In the genomic region with DNA sequence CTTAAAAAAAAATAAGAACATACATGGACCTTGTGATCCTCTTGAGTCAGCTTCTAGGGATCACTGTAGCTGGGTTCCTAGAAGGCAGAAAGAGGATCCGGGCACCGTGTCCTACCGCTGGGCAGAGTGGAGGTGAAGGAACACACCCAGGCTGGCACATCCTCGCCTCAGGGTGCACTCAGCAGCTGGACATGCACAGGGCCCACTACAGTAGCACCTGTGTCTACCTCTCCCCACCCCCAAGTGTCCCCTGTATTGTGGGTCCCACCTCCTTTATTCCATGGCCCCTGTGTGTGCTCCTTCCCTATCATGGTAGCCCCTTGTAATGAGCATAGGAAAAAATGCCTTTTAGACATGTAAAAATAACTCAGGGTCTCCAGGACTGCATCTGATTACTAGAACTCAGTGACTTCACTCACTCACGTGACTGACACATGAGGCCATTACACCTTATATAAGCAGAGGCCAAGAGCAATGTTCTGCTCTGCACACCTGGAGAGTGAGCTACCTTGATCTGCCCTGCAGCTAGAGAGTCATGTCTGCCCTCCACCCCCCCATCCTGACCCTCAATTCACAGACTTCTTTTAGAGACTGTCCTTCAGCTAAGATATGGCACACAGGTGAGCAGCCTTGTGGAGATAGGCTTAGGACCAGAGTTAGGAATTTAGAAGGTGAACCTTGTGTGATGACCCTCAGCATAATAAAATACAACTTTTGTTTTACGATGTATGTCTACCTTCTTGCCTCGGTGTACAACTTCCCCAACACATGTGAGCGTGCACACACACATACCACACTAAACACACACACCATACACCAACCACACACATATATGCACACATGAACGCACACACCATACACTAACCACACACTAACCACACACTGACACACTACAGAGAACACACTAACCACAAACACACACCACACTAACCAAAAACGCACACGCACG, we compare ENCODE assay signal across 8 mouse cellular contexts. TPM values are rescaled to one million over a fixed set of nuclear protein-coding genes. Genes with fewer than 3 reads are reported as not detected.
A peak's percentile ranks its signal among the peaks of the same experiment; 100 is the strongest.
DNase-seq lines count a peak whose midpoint lies in the region; ATAC-seq and TF ChIP-seq lines count a peak whose summit lies in the region.

No protein-coding gene starts in this region.

- ATAC-seq in hindbrain, embryonic 11.5 days (ENCODE audit: low FRiP score) = no peak
- peak; percentile 2; the same call in 1 of the 2 replicates for ATAC-seq in hindbrain, embryonic 13.5 days (ENCODE audit: low FRiP score)
- ATAC-seq in midbrain, embryonic 13.5 days = no peak; the same call in 1 of the 2 replicates

- peak overlapping the region; percentile 91; the same call in 1 of the 2 replicates for H3K27ac ChIP-seq in hindbrain, embryonic 10.5 days
- no peak overlapping the region for H3K27ac ChIP-seq in hindbrain, embryonic 11.5 days (ENCODE audit: low read depth, low read length)
- peak overlapping the region; percentile 57; the same call in 1 of the 2 replicates for H3K27ac ChIP-seq in bone marrow macrophage, adult 2 months (ENCODE audit: insufficient read depth, low read depth, low read length)
- H3K27ac ChIP-seq in hindbrain, embryonic 13.5 days = no peak overlapping the region
- H3K27ac ChIP-seq in midbrain, embryonic 13.5 days = no peak overlapping the region

- H3K4me3 ChIP-seq in hindbrain, embryonic 10.5 days = peak overlapping the region; percentile 68; the same call in 1 of the 2 replicates
- no peak overlapping the region for H3K4me3 ChIP-seq in hindbrain, embryonic 11.5 days (ENCODE audit: low read depth, low read length)
- H3K4me3 ChIP-seq in bone marrow macrophage, adult 2 months (ENCODE audit: insufficient read depth, low read length) = peak overlapping the region; percentile 54
- H3K4me3 ChIP-seq in hindbrain, embryonic 13.5 days = no peak overlapping the region
- no peak overlapping the region for H3K4me3 ChIP-seq in midbrain, embryonic 13.5 days (replicated peaks)

- TF ChIP-seq CTCF in bone marrow macrophage, adult 2 months (IDR thresholded peaks at IDR 0.05; ENCODE audit: low read depth, low read length) = no peak

- peaks cover 32% of the 10 kb centered on the region for H3K27me3 ChIP-seq in hindbrain, embryonic 10.5 days (ENCODE audit: insufficient read depth, poor library complexity, severe bottlenecking)
- peaks cover 16% of the 10 kb centered on the region for H3K27me3 ChIP-seq in hindbrain, embryonic 11.5 days (ENCODE audit: control insufficient read depth, insufficient read depth, low read length)
- H3K27me3 ChIP-seq in hindbrain, embryonic 13.5 days = peaks cover 30% of the 10 kb centered on the region
- peaks cover 22% of the 10 kb centered on the region for H3K27me3 ChIP-seq in midbrain, embryonic 13.5 days

- no peaks in the 10 kb centered on the region for H3K9me3 ChIP-seq in hindbrain, embryonic 10.5 days
- no peaks in the 10 kb centered on the region for H3K9me3 ChIP-seq in hindbrain, embryonic 11.5 days (ENCODE audit: control insufficient read depth, low read length)
- H3K9me3 ChIP-seq in hindbrain, embryonic 13.5 days = no peaks in the 10 kb centered on the region
- no peaks in the 10 kb centered on the region for H3K9me3 ChIP-seq in midbrain, embryonic 13.5 days

- 83% methylated on average over 12 of the region's 12 CpGs for WGBS in hindbrain, embryonic 10.5 days
- WGBS in hindbrain, embryonic 11.5 days = 81% methylated on average over 12 of the region's 12 CpGs
- WGBS in hindbrain, embryonic 13.5 days = 81% methylated on average over 12 of the region's 12 CpGs
- 84% methylated on average over 12 of the region's 12 CpGs for WGBS in midbrain, embryonic 13.5 days

- TF ChIP-seq POLR2A in bone marrow macrophage, adult 2 months (IDR thresholded peaks at IDR 0.05; ENCODE audit: borderline replicate concordance, low read depth, low read length) = no peak

- no peak overlapping the region for H3K9ac ChIP-seq in hindbrain, embryonic 11.5 days (ENCODE audit: low read depth, low read length)
- no peak overlapping the region for H3K9ac ChIP-seq in hindbrain, embryonic 13.5 days
- H3K9ac ChIP-seq in midbrain, embryonic 13.5 days (replicated peaks) = no peak overlapping the region

- no peak for DNase-seq in hindbrain, embryonic 10.5 days (ENCODE audit: low spot score)
- DNase-seq in hindbrain, embryonic 11.5 days (ENCODE audit: low spot score) = no peak
- no peak for DNase-seq in ovary, postnatal 14 days (ENCODE audit: low spot score)
- DNase-seq in thymus, postnatal 36 days = no peak
- DNase-seq in layer of hippocampus, adult 18-20 months (ENCODE audit: low spot score in 2 of 2) = no peak

- H3K4me1 ChIP-seq in hindbrain, embryonic 10.5 days (replicated peaks) = peaks cover 55% of the 10 kb centered on the region
- H3K4me1 ChIP-seq in hindbrain, embryonic 11.5 days (replicated peaks; ENCODE audit: control insufficient read depth, insufficient read depth, low read length) = peaks cover 3% of the 10 kb centered on the region; the same call in 1 of the 2 replicates
- peaks cover 30% of the 10 kb centered on the region for H3K4me1 ChIP-seq in bone marrow macrophage, adult 2 months (ENCODE audit: control insufficient read depth, insufficient read depth, low read length)
- peaks cover 41% of the 10 kb centered on the region for H3K4me1 ChIP-seq in hindbrain, embryonic 13.5 days (replicated peaks)
- peaks cover 40% of the 10 kb centered on the region for H3K4me1 ChIP-seq in midbrain, embryonic 13.5 days (replicated peaks)

- H3K4me2 ChIP-seq in hindbrain, embryonic 11.5 days (replicated peaks; ENCODE audit: low read depth, low read length) = no peak overlapping the region
- H3K4me2 ChIP-seq in hindbrain, embryonic 13.5 days = peak overlapping the region; percentile 68
- H3K4me2 ChIP-seq in midbrain, embryonic 13.5 days (replicated peaks) = 0 out of 2 replicates have a peak overlapping the region, but pooled peaks have one; percentile 17

- H3K36me3 ChIP-seq in hindbrain, embryonic 10.5 days = peaks cover 14% of the 10 kb centered on the region; the same call in 1 of the 2 replicates
- H3K36me3 ChIP-seq in hindbrain, embryonic 11.5 days (ENCODE audit: control insufficient read depth, insufficient read depth, low read length) = no peaks in the 10 kb centered on the region
- peaks cover 5% of the 10 kb centered on the region; the same call in 1 of the 2 replicates for H3K36me3 ChIP-seq in hindbrain, embryonic 13.5 days
- H3K36me3 ChIP-seq in midbrain, embryonic 13.5 days = no peaks in the 10 kb centered on the region; the same call in 1 of the 2 replicates

RNA-seq across cellular contexts. Expression of a gene that starts 1.8 kb away (rescaled TPM):
- 1.3 and 2.1 TPM in 2 replicates for polyA plus RNA-seq in hindbrain, embryonic 10.5 days (2016; fragmentation: Nextera tagmentation; extraction: Ambion mirVana)
- 0.77 and 1.2 TPM in 2 replicates for polyA plus RNA-seq in hindbrain, embryonic 11.5 days (2014; fragmentation: Nextera tagmentation; extraction: Ambion mirVana)
- polyA plus RNA-seq in bone marrow macrophage, adult 2 months (2012; ENCODE audit: insufficient read depth, insufficient read length, missing spikeins) = 0.67 and 0.78 TPM in 2 replicates
- 1.8 and 2.7 TPM in 2 replicates for polyA plus RNA-seq in hindbrain, embryonic 13.5 days (2015; fragmentation: Nextera tagmentation; extraction: Ambion mirVana)
- 2.9 and 3.0 TPM in 2 replicates for polyA plus RNA-seq in midbrain, embryonic 13.5 days (2015; fragmentation: Nextera tagmentation; extraction: Ambion mirVana)
- total RNA-seq in layer of hippocampus, adult 18-20 months (2021) = 1 to 10 TPM; 3.6 to 3.8 TPM

RNA-seq across cellular contexts. Expression of a gene that starts 3.4 kb away (rescaled TPM):
- polyA plus RNA-seq in hindbrain, embryonic 10.5 days (2016; fragmentation: Nextera tagmentation; extraction: Ambion mirVana) = 6.9 and 7.1 TPM in 2 replicates
- 5.1 and 7.7 TPM in 2 replicates for polyA plus RNA-seq in hindbrain, embryonic 11.5 days (2014; fragmentation: Nextera tagmentation; extraction: Ambion mirVana)
- polyA plus RNA-seq in bone marrow macrophage, adult 2 months (2012; ENCODE audit: insufficient read depth, insufficient read length, missing spikeins) = 42.3 and 47.9 TPM in 2 replicates
- 3.0 and 4.2 TPM in 2 replicates for polyA plus RNA-seq in hindbrain, embryonic 13.5 days (2015; fragmentation: Nextera tagmentation; extraction: Ambion mirVana)
- 2.8 and 4.4 TPM in 2 replicates for polyA plus RNA-seq in midbrain, embryonic 13.5 days (2015; fragmentation: Nextera tagmentation; extraction: Ambion mirVana)
- total RNA-seq in layer of hippocampus, adult 18-20 months (2021) = 1 to 10 TPM; 2.6 to 4.1 TPM

RNA-seq across cellular contexts. Expression of a gene that starts 23.3 kb away (rescaled TPM):
- 52.5 and 57.3 TPM in 2 replicates for polyA plus RNA-seq in hindbrain, embryonic 10.5 days (2016; fragmentation: Nextera tagmentation; extraction: Ambion mirVana)
- polyA plus RNA-seq in hindbrain, embryonic 11.5 days (2014; fragmentation: Nextera tagmentation; extraction: Ambion mirVana) = 40.6 and 42.2 TPM in 2 replicates
- 10.9 and 13.2 TPM in 2 replicates for polyA plus RNA-seq in bone marrow macrophage, adult 2 months (2012; ENCODE audit: insufficient read depth, insufficient read length, missing spikeins)
- polyA plus RNA-seq in hindbrain, embryonic 13.5 days (2015; fragmentation: Nextera tagmentation; extraction: Ambion mirVana) = 57.7 and 63.8 TPM in 2 replicates
- 64.7 and 67.4 TPM in 2 replicates for polyA plus RNA-seq in midbrain, embryonic 13.5 days (2015; fragmentation: Nextera tagmentation; extraction: Ambion mirVana)
- 10 to 100 TPM; 24.8 to 26.7 TPM for total RNA-seq in layer of hippocampus, adult 18-20 months (2021)

RNA-seq across cellular contexts. Expression of a gene that starts 24.0 kb away (rescaled TPM):
- polyA plus RNA-seq in hindbrain, embryonic 10.5 days (2016; fragmentation: Nextera tagmentation; extraction: Ambion mirVana) = 6.8 and 7.5 TPM in 2 replicates
- 2.7 and 4.4 TPM in 2 replicates for polyA plus RNA-seq in hindbrain, embryonic 11.5 days (2014; fragmentation: Nextera tagmentation; extraction: Ambion mirVana)
- polyA plus RNA-seq in bone marrow macrophage, adult 2 months (2012; ENCODE audit: insufficient read depth, insufficient read length, missing spikeins) = 7.8 and 9.6 TPM in 2 replicates
- 11.7 and 13.5 TPM in 2 replicates for polyA plus RNA-seq in hindbrain, embryonic 13.5 days (2015; fragmentation: Nextera tagmentation; extraction: Ambion mirVana)
- polyA plus RNA-seq in midbrain, embryonic 13.5 days (2015; fragmentation: Nextera tagmentation; extraction: Ambion mirVana) = 8.5 and 9.3 TPM in 2 replicates
- total RNA-seq in layer of hippocampus, adult 18-20 months (2021) = 10 to 100 TPM; 36.9 to 37.8 TPM

RNA-seq across cellular contexts. Expression of a gene that starts 29.9 kb away (rescaled TPM):
- 8.6 and 15.7 TPM in 2 replicates for polyA plus RNA-seq in hindbrain, embryonic 10.5 days (2016; fragmentation: Nextera tagmentation; extraction: Ambion mirVana)
- 7.2 and 8.8 TPM in 2 replicates for polyA plus RNA-seq in hindbrain, embryonic 11.5 days (2014; fragmentation: Nextera tagmentation; extraction: Ambion mirVana)
- 17.9 and 24.5 TPM in 2 replicates for polyA plus RNA-seq in bone marrow macrophage, adult 2 months (2012; ENCODE audit: insufficient read depth, insufficient read length, missing spikeins)
- polyA plus RNA-seq in hindbrain, embryonic 13.5 days (2015; fragmentation: Nextera tagmentation; extraction: Ambion mirVana) = 27.7 and 28.9 TPM in 2 replicates
- polyA plus RNA-seq in midbrain, embryonic 13.5 days (2015; fragmentation: Nextera tagmentation; extraction: Ambion mirVana) = 23.6 and 26.2 TPM in 2 replicates
- 10 to 100 TPM; 31.6 to 31.8 TPM for total RNA-seq in layer of hippocampus, adult 18-20 months (2021)

Comparison
In these comparisons a context has a peak if more than half of its experiments do, and no peak if none do; other contexts are left out.
1. H3K27ac ChIP-seq: peak in hindbrain, embryonic 10.5 days (single experiment) and bone marrow macrophage, adult 2 months (single experiment); none in hindbrain, embryonic 11.5 days (single experiment), hindbrain, embryonic 13.5 days (single experiment) and midbrain, embryonic 13.5 days (single experiment).
2. H3K4me3 ChIP-seq: peak in hindbrain, embryonic 10.5 days (single experiment) and bone marrow macrophage, adult 2 months (single experiment); none in hindbrain, embryonic 11.5 days (single experiment), hindbrain, embryonic 13.5 days (single experiment) and midbrain, embryonic 13.5 days (single experiment).